Mouse (Mus musculus): Measurements from ENCODE around the gene Synj2. TPM values are rescaled to one million over a fixed set of nuclear protein-coding genes. Genes with fewer than 3 reads are reported as not detected.
"Not testable (repeated sequence)": the region's sequence is repeated elsewhere in the genome, so short reads cannot be mapped to it uniquely, and the experiment has no call there.

The Synj2 gene
- total and polyA plus RNA-seq, 3 experiments, result 0.02 to 0.11 TPM; not detected in 1

GRCm38 (mm10) chr17:6018348-6018747 is 77.3 kb downstream of the Synj2 start:
- H3K36me3 ChIP-seq (replicated peaks), result no peaks in the 10 kb centered on the region
- peaks cover 22% of the 10 kb centered on the region for H3K27me3 ChIP-seq (ENCODE audit: insufficient read depth, low read length)
- no peaks in the 10 kb centered on the region for H3K9me3 ChIP-seq (replicated peaks)
- TF ChIP-seq GATA2 (IDR thresholded peaks at IDR 0.05; ENCODE audit: borderline replicate concordance, low read depth, low read length) (no peak), CTCF (IDR thresholded peaks at IDR 0.05; ENCODE audit: low read depth, low read length) (no peak), TAL1 (conservative IDR thresholded peaks at IDR 0.05; ENCODE audit: low read depth, low read length) (no peak), GATA1 (IDR thresholded peaks at IDR 0.05; ENCODE audit: borderline replicate concordance, low read length) (no peak), POLR2AphosphoS5 (IDR thresholded peaks at IDR 0.05; ENCODE audit: insufficient replicate concordance, low read depth, low read length) (no peak)
- no peak for DNase-seq (ENCODE audit: low spot score)
- H3K4me3 ChIP-seq (ENCODE audit: low read depth, low read length), result no peak overlapping the region
- ATAC-seq (ENCODE audit: extremely low read depth, insufficient number of reproducible peaks, low FRiP score, poor library complexity, severe bottlenecking), result no peak
- no peaks in the 10 kb centered on the region for H3K4me1 ChIP-seq (ENCODE audit: insufficient read depth, low read depth, low read length)

GRCm38 (mm10) chr17:6019776-6020175 is 78.7 kb downstream of the Synj2 start:
- Histone ChIP-seq H3K9me3 (replicated peaks) (no peaks in the 10 kb centered on the region), H3K4me1 (ENCODE audit: insufficient read depth, low read depth, low read length) (no peaks in the 10 kb centered on the region), H3K36me3 (replicated peaks) (no peaks in the 10 kb centered on the region), H3K27me3 (ENCODE audit: insufficient read depth, low read length) (peaks cover 17% of the 10 kb centered on the region), H3K4me3 (ENCODE audit: low read depth, low read length) (no peak overlapping the region)
- DNase-seq (ENCODE audit: low spot score) (no peak), ATAC-seq (ENCODE audit: extremely low read depth, insufficient number of reproducible peaks, low FRiP score, poor library complexity, severe bottlenecking) (no peak)
- TF ChIP-seq GATA1 (IDR thresholded peaks at IDR 0.05; ENCODE audit: borderline replicate concordance, low read length) (no peak), GATA2 (IDR thresholded peaks at IDR 0.05; ENCODE audit: borderline replicate concordance, low read depth, low read length) (no peak), POLR2AphosphoS5 (IDR thresholded peaks at IDR 0.05; ENCODE audit: insufficient replicate concordance, low read depth, low read length) (no peak), CTCF (IDR thresholded peaks at IDR 0.05; ENCODE audit: low read depth, low read length) (no peak), TAL1 (conservative IDR thresholded peaks at IDR 0.05; ENCODE audit: low read depth, low read length) (no peak)

GRCm38 (mm10) chr17:6020636-6021035 is 79.6 kb downstream of the Synj2 start:
- Histone ChIP-seq H3K27me3 (ENCODE audit: insufficient read depth, low read length) (peaks cover 17% of the 10 kb centered on the region), H3K4me1 (ENCODE audit: insufficient read depth, low read depth, low read length) (no peaks in the 10 kb centered on the region), H3K9me3 (replicated peaks) (no peaks in the 10 kb centered on the region), H3K4me3 (ENCODE audit: low read depth, low read length) (no peak overlapping the region), H3K36me3 (replicated peaks) (no peaks in the 10 kb centered on the region)
- TF ChIP-seq TAL1 (conservative IDR thresholded peaks at IDR 0.05; ENCODE audit: low read depth, low read length) (no peak), POLR2AphosphoS5 (IDR thresholded peaks at IDR 0.05; ENCODE audit: insufficient replicate concordance, low read depth, low read length) (no peak), GATA2 (IDR thresholded peaks at IDR 0.05; ENCODE audit: borderline replicate concordance, low read depth, low read length) (no peak), GATA1 (IDR thresholded peaks at IDR 0.05; ENCODE audit: borderline replicate concordance, low read length) (no peak), CTCF (IDR thresholded peaks at IDR 0.05; ENCODE audit: low read depth, low read length) (no peak)
- DNase-seq (ENCODE audit: low spot score) (no peak), ATAC-seq (ENCODE audit: extremely low read depth, insufficient number of reproducible peaks, low FRiP score, poor library complexity, severe bottlenecking) (no peak)

- ATAC-seq (ENCODE audit: extremely low read depth, insufficient number of reproducible peaks, low FRiP score, poor library complexity, severe bottlenecking); DNase-seq (ENCODE audit: low spot score); H3K4me3 ChIP-seq (ENCODE audit: low read depth, low read length); H3K9me3 ChIP-seq (replicated peaks); H3K4me1 ChIP-seq (ENCODE audit: insufficient read depth, low read depth, low read length); H3K36me3 ChIP-seq (replicated peaks): not testable (repeated sequence)
- peaks cover 13% of the 10 kb centered on the region for H3K27me3 ChIP-seq (ENCODE audit: insufficient read depth, low read length)
Measured at GRCm38 (mm10) chr17:6021374-6021789, 80.3 kb downstream of the Synj2 start.

GRCm38 (mm10) chr17:6025831-6026230 is 84.8 kb downstream of the Synj2 start:
- no peak for TF ChIP-seq CTCF (IDR thresholded peaks at IDR 0.05; ENCODE audit: low read depth, low read length)
- TF ChIP-seq TAL1 (conservative IDR thresholded peaks at IDR 0.05; ENCODE audit: low read depth, low read length), result no peak
- TF ChIP-seq GATA2 (IDR thresholded peaks at IDR 0.05; ENCODE audit: borderline replicate concordance, low read depth, low read length), result no peak
- no peak for TF ChIP-seq POLR2AphosphoS5 (IDR thresholded peaks at IDR 0.05; ENCODE audit: insufficient replicate concordance, low read depth, low read length)
- no peak for TF ChIP-seq GATA1 (IDR thresholded peaks at IDR 0.05; ENCODE audit: borderline replicate concordance, low read length)
- H3K9me3 ChIP-seq (replicated peaks), result no peaks in the 10 kb centered on the region
- no peak for ATAC-seq (ENCODE audit: extremely low read depth, insufficient number of reproducible peaks, low FRiP score, poor library complexity, severe bottlenecking)
- H3K4me1 ChIP-seq (ENCODE audit: insufficient read depth, low read depth, low read length), result no peaks in the 10 kb centered on the region
- H3K4me3 ChIP-seq (ENCODE audit: low read depth, low read length), result no peak overlapping the region
- H3K36me3 ChIP-seq (replicated peaks), result no peaks in the 10 kb centered on the region
- H3K27me3 ChIP-seq (ENCODE audit: insufficient read depth, low read length), result peaks cover 3% of the 10 kb centered on the region
- no peak for DNase-seq (ENCODE audit: low spot score)

- no peak overlapping the region for H3K4me3 ChIP-seq (ENCODE audit: low read depth, low read length)
- peaks cover 3% of the 10 kb centered on the region; the same call in 1 of the 2 replicates for H3K4me1 ChIP-seq (ENCODE audit: insufficient read depth, low read depth, low read length)
- no peaks in the 10 kb centered on the region for H3K9me3 ChIP-seq (replicated peaks)
- DNase-seq (ENCODE audit: low spot score) (no peak), ATAC-seq (ENCODE audit: extremely low read depth, insufficient number of reproducible peaks, low FRiP score, poor library complexity, severe bottlenecking) (no peak)
- H3K36me3 ChIP-seq (replicated peaks), result no peaks in the 10 kb centered on the region
- TF ChIP-seq POLR2AphosphoS5 (IDR thresholded peaks at IDR 0.05; ENCODE audit: insufficient replicate concordance, low read depth, low read length), result no peak
- TF ChIP-seq GATA1 (IDR thresholded peaks at IDR 0.05; ENCODE audit: borderline replicate concordance, low read length), result no peak
- no peak for TF ChIP-seq CTCF (IDR thresholded peaks at IDR 0.05; ENCODE audit: low read depth, low read length)
- TF ChIP-seq GATA2 (IDR thresholded peaks at IDR 0.05; ENCODE audit: borderline replicate concordance, low read depth, low read length), result no peak
- no peak for TF ChIP-seq TAL1 (conservative IDR thresholded peaks at IDR 0.05; ENCODE audit: low read depth, low read length)
- H3K27me3 ChIP-seq (ENCODE audit: insufficient read depth, low read length), result peaks cover 30% of the 10 kb centered on the region
Measured at GRCm38 (mm10) chr17:6035661-6036060, 94.6 kb downstream of the Synj2 start.

GRCm38 (mm10) chr17:6036458-6036857 is 95.4 kb downstream of the Synj2 start:
- Histone ChIP-seq H3K36me3 (replicated peaks) (peaks cover 2% of the 10 kb centered on the region), H3K9me3 (replicated peaks) (no peaks in the 10 kb centered on the region), H3K4me3 (ENCODE audit: low read depth, low read length) (no peak overlapping the region), H3K4me1 (ENCODE audit: insufficient read depth, low read depth, low read length) (peaks cover 3% of the 10 kb centered on the region; the same call in 1 of the 2 replicates), H3K27me3 (ENCODE audit: insufficient read depth, low read length) (peaks cover 30% of the 10 kb centered on the region)
- DNase-seq (ENCODE audit: low spot score) (no peak), ATAC-seq (ENCODE audit: extremely low read depth, insufficient number of reproducible peaks, low FRiP score, poor library complexity, severe bottlenecking) (no peak)
- TF ChIP-seq CTCF (IDR thresholded peaks at IDR 0.05; ENCODE audit: low read depth, low read length) (no peak), POLR2AphosphoS5 (IDR thresholded peaks at IDR 0.05; ENCODE audit: insufficient replicate concordance, low read depth, low read length) (no peak), GATA2 (IDR thresholded peaks at IDR 0.05; ENCODE audit: borderline replicate concordance, low read depth, low read length) (no peak)
